Mouse (Mus musculus) lung, postnatal 4 days (tissue): ENCODE results near the gene E030030I06Rik.
"Not testable (repeated sequence)": the region's sequence is repeated elsewhere in the genome, so short reads cannot be mapped to it uniquely, and the experiment has no call there.

ENCODE experiments used
- DNase-seq, 2 experiments: peaks; one replicate each; pipeline ENCODE4 v3.0.0; 2021

The E030030I06Rik gene

GRCm38 (mm10) chr10:22149073-22149690 is at the start of gene E030030I06Rik:
Gene E030030I06Rik, minus strand, starts transcription at chr10:22149270.
- DNase-seq: no peak

- DNase-seq: not testable (repeated sequence)
Observed at GRCm38 (mm10) chr10:22191035-22191434, 42.0 kb upstream of the E030030I06Rik start.

- not testable (repeated sequence) for DNase-seq
Observed at GRCm38 (mm10) chr10:22176515-22176914, 27.4 kb upstream of the E030030I06Rik start.

GRCm38 (mm10) chr10:22174190-22174487 is 25.1 kb upstream of the E030030I06Rik start:
- not testable (repeated sequence) for DNase-seq

GRCm38 (mm10) chr10:22173335-22174189 is 24.5 kb upstream of the E030030I06Rik start:
- DNase-seq: not testable (repeated sequence)

GRCm38 (mm10) chr10:22172431-22173334 is 23.6 kb upstream of the E030030I06Rik start:
- DNase-seq: not testable (repeated sequence)

- DNase-seq: not testable (repeated sequence)
Observed at GRCm38 (mm10) chr10:22169116-22169515, 20.0 kb upstream of the E030030I06Rik start.

- DNase-seq: not testable (repeated sequence)
Observed at GRCm38 (mm10) chr10:22167061-22167460, 18.0 kb upstream of the E030030I06Rik start.

- DNase-seq: not testable (repeated sequence)
Observed at GRCm38 (mm10) chr10:22166025-22166424, 17.0 kb upstream of the E030030I06Rik start.

GRCm38 (mm10) chr10:22165328-22166003 is 16.4 kb upstream of the E030030I06Rik start:
- not testable (repeated sequence) for DNase-seq

- DNase-seq: peak; percentile 67 to 80
Observed at GRCm38 (mm10) chr10:22163705-22164583, 14.9 kb upstream of the E030030I06Rik start.

GRCm38 (mm10) chr10:22163279-22163678 is 14.2 kb upstream of the E030030I06Rik start:
- not testable (repeated sequence) for DNase-seq

- no peak for DNase-seq
Observed at GRCm38 (mm10) chr10:22159581-22160140, 10.6 kb upstream of the E030030I06Rik start.

- DNase-seq: peak in 1 of 2 experiments; percentile 33
Observed at GRCm38 (mm10) chr10:22159131-22159561, 10.1 kb upstream of the E030030I06Rik start.

- DNase-seq: peak; percentile 83 to 88
Observed at GRCm38 (mm10) chr10:22158310-22158999, 9.4 kb upstream of the E030030I06Rik start, which contains the start of the genes Raet1e and H60b. Gene Raet1e, plus strand, starts transcription at chr10:22158569. Gene H60b, plus strand, starts transcription at chr10:22158586.

GRCm38 (mm10) chr10:22154871-22155799 is 6.1 kb upstream of the E030030I06Rik start:
- no peak for DNase-seq

- DNase-seq: peak in 1 of 2 experiments; percentile 35
Observed at GRCm38 (mm10) chr10:22154127-22154526, 5.1 kb upstream of the E030030I06Rik start.

GRCm38 (mm10) chr10:22153147-22153690 is 4.1 kb upstream of the E030030I06Rik start:
- DNase-seq: not testable (repeated sequence)
